Mouse (Mus musculus) layer of hippocampus, adult 11-12 months (tissue): ENCODE results near the gene Irf1.
A peak's percentile ranks its signal among the peaks of the same experiment; 100 is the strongest.

ENCODE experiments used
- DNase-seq: peaks from one replicate; pipeline ENCODE4 v3.0.0; 2022; ENCODE audit warnings: low spot score

Gene Irf1

DNA sequence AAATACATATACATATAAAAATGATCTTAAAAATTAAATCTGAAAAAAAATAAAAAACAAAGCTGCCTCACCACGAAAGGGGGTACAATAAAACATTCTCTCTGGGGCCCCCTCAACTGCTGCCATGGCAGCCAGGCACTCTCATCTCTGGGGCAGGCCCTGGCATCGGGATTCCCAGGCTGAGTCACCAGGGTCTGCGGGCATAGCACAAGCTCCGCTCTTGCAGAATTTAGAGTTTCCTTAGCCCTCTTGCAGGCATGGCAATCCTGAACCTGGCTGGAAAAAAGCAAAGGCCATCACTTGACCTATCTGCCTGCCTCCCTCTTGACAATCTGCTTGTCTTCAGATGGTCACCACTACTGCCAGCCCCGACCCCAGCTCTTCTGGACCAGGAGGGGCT, 8.5 kb upstream of the Irf1 start:
- no peak for DNase-seq

DNA sequence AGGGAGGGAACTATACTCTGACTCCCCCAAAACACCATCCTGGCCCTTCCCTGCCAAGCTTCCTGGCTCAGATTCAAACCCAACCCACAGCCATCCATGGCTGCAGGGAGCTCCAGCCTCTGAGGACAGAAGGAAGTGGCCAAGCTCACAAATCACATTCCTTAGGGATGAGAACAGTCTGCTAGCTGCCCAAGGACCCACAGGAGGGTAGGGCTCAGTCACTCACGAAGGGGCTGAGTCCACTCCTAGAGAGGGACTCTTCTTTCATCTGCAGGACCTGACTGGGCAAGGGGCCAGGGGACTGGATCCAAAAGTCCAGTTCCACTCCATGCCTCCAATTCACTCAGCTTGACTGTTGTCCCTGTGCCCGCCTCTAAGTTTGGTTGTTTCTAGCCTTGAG, 8.0 kb upstream of the Irf1 start:
- no peak for DNase-seq

GRCm38 (mm10) chr11:53762426-53762825, 7.4 kb upstream of the Irf1 start:
- DNase-seq: no peak

- DNase-seq: peak; percentile 62
Measured at GRCm38 (mm10) chr11:53762827-53763495, 6.9 kb upstream of the Irf1 start.

- DNase-seq: peak; percentile 88
Measured at GRCm38 (mm10) chr11:53763496-53764140, 6.2 kb upstream of the Irf1 start.

- DNase-seq: no peak
Measured at GRCm38 (mm10) chr11:53764581-53764980, 5.2 kb upstream of the Irf1 start.

- DNase-seq: no peak
Measured at GRCm38 (mm10) chr11:53768422-53769184, 1.2 kb upstream of the Irf1 start.

DNA sequence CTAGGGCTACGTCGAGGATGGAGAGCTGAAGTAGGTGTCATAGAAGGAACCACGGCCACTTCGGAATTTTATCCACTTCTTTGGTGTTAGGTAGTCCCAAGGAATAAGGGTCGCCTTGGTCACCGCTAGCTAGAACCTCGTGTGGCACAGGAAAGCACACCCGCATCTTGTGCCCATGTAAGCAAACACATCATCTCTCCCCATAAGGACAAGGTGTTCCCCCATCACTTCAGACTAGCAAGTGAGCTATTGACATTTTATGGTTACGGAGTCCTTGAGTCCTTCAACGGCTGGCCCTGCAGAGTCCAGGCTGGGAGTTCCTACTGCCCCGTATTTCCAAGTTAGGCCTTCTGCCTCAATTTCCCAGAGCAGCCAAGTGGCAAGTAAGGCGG, 633 bp upstream of the Irf1 start:
- DNase-seq: no peak

DNA sequence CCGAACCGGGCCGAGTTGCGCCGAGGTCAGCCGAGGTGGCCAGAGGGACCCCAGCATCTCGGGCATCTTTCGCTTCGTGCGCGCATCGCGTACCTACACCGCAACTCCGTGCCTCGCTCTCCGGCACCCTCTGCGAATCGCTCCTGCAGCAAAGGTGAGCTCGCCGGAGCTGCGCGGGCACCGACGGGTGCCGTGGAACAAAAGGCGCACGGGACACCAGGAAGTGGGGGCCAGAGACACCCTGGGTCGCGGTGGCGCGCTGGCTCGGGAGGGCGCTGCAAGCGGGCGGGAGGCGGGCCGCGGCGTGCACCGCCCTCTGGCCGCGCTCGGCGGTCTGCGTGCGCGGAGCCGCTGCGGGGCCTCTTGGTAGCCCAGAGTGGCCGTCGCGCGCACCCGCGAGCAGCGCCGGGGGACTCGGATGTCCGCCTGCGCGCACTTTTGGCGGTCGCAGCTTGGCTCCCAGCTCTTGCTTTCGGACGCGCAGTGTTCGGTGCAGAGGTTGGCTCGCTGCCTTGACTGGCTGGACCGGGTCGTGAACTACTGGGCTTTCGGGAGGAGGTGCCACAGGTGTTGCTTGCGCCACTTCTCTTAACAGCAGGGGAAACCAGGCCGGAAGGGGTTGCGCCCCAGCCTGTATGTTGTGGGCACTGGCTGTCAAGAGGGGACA, 444 bp downstream of the Irf1 start:
- peak; percentile 54 for DNase-seq

DNA sequence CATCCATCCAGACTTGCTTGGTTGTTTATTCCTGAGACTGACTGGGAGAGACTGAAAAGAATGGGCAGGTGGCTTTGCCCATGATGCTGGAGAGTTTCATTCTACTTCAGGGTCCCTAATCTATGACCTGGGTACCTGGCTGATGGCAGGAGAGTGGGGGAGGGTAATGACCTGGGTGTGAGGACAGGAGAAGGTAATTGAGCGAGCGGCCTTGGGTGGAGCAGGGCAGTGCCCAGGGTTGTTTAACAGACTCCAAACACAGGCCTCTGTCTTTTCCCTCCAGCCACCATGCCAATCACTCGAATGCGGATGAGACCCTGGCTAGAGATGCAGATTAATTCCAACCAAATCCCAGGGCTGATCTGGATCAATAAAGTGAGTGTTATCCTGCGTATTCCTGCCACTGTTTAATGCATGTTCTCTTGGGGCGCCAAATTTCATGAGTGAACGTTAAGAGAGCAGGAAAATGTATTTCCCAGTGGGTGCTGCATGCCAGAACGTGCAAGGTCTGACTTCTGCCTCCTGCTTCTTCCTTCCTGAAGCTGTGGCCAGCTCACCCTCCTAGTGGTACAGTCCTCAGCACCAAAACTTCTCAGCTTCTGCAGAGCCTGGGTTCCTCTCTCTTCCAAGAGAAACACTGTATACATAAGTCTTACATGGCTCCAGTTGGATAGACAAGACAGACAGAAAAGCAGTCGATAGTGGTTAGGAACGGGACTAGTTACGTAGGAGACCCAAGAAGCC, 1.4 kb downstream of the Irf1 start:
- no peak for DNase-seq

DNA sequence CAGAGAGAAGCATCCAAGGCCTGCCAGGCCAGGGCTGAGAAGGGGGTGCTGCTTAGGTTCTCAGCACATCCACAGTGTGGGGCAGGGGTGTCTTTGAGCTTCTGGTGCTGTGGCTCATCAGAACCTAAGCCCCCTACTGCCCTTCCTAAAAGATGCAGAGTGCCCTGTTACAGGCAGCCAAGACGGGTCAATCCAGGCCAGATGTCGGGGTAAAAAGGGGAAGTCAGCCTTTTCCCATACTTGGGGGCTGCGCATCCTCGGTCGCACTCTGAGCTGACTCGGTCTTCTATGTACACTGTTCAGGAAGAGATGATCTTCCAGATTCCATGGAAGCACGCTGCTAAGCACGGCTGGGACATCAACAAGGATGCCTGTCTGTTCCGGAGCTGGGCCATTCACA, 2.7 kb downstream of the Irf1 start:
- DNase-seq: no peak

GRCm38 (mm10) chr11:53773087-53773486, 3.3 kb downstream of the Irf1 start, which contains the start of gene Gm17334:
Gene Gm17334 (minus strand): TSS chr11:53773187.
- no peak for DNase-seq

DNA sequence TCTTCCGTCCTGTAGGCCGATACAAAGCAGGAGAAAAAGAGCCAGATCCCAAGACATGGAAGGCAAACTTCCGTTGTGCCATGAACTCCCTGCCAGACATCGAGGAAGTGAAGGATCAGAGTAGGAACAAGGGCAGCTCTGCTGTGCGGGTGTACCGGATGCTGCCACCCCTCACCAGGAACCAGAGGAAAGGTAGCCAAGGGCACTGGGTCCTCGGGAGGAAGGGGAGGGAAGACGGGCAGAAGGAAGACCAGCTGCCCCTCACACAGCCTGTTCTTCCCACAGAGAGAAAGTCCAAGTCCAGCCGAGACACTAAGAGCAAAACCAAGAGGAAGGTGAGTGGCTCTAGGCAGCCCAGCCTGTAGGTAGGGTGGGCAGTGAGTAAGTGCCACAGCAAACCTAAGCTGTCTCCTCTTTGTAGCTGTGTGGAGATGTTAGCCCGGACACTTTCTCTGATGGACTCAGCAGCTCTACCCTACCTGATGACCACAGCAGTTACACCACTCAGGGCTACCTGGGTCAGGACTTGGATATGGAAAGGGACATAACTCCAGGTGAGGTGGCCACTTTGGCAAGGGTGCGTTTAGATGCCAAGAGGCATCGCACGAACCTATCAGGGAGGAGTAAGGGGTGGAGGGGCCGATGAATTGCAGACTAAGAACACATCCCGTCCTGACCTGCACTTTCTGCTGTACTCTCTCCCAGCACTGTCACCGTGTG, 4.0 kb downstream of the Irf1 start:
- DNase-seq: no peak

GRCm38 (mm10) chr11:53774659-53775255, 4.9 kb downstream of the Irf1 start:
- DNase-seq: no peak

GRCm38 (mm10) chr11:53777736-53778135, 7.9 kb downstream of the Irf1 start:
- DNase-seq: no peak

GRCm38 (mm10) chr11:53778455-53778854, 8.6 kb downstream of the Irf1 start:
- no peak for DNase-seq

DNA sequence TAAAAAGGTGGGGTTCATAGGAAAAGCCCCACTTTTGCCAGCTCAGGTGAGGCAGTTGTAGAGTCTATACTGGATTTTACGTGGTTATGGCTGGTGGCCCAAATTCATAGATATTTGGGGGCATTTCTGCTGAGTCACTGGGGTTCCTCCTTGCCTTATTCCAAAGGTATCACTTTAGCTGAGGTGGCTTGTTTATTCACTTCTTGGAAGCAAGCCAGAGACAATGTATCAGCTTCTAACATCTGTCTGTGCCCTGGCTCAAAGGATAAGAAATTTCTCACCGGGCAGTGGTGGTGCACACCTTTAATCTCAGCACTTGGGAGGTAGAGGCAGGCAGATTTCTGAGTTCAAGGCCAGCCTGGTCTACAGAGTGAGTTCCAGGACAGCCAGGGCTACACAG, 10.0 kb downstream of the Irf1 start:
- DNase-seq: no peak

GRCm38 (mm10) chr11:53780262-53780661, 10.4 kb downstream of the Irf1 start:
- no peak for DNase-seq

GRCm38 (mm10) chr11:53781201-53781775, 11.5 kb downstream of the Irf1 start:
- DNase-seq: no peak

DNA sequence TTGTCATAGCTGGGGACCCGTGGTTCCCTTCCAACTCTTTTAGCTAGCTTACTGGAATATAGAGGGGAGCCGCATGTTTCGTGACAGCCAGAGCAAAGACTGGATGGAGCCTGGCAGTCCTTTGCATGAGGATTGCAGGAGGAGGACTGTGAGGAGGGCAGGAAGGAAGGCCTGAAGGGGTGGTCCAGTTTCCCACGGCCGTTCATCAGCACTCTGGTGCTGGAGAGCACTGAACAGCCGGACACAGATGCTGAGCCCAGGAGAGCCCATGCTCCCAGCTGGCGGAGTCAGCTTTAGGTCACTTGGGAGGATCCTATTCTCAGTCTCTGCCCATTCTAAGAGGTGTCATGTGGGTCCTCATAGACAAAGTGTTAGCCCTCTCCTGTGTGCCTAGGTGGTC, 12.2 kb downstream of the Irf1 start:
- DNase-seq: no peak
